Mouse (Mus musculus): ENCODE data around the gene Gm13271.
"Not testable (repeated sequence)": the region's sequence is repeated elsewhere in the genome, so short reads cannot be mapped to it uniquely, and the experiment has no call there.

Gene Gm13271

DNA sequence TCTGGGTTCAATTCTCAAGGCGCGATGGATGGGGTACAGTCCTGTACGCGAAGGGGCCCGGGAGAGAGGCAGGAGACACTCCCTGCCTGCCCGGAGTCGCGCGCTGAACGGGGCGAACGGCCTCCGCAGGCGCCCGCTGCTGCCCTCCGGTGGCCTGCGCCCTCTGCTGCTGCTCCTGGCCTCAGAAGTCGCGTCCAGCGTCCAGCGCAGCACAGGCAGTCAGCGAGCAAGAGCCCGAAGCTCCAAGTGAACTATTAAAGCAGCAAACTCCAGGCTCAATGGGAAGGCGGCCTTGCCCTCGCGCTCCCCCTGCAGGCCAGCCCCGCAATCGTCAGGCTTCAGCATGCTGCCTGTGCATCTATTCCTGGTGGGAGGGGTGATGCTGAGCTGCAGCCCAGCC lies 5.8 kb downstream of the Gm13271 start:
- DNase-seq (ENCODE audit: low read depth, low spot score), result peak; percentile 37

DNA sequence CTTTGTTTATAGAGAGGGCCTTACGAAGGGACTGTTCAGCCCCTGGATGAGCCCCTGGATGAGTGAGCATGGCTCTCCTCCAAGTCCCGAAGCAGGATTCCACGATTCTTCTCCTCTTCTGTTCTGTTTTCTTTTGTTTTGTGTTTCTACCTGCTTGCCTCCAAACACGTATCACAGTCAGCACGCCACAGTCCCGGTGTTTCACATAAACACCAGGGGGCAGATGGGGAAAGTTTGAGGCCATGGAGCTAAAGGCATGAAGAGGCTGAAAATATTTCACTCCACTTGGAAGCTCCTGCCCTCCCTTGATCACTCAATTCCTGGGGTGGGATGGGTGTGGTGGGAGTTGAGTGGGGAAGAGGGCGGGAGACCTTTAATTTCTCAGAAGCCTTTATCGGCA lies 7.1 kb downstream of the Gm13271 start:
- DNase-seq (ENCODE audit: low read depth, low spot score), result not testable (repeated sequence)

DNA sequence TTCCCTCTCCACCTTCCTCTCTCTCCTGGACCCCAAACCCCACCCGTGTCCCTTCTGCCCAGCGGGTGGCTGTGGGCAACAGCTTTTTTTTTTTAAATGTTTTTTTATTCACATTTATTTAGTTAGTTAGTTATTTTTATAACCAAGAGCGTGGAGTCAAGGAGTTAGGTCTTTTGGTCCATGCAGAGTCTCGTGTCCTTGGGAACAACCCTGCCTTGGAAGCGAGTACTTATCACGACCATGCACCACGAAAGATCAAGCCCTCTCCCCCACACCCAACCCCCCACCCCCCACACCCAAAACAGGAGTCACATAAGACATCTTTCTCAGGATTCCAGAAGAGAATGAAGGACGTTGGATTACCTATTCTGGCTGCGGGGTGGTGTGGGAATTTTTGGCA lies 7.7 kb downstream of the Gm13271 start:
- not testable (repeated sequence) for DNase-seq (ENCODE audit: low read depth, low spot score)

DNA sequence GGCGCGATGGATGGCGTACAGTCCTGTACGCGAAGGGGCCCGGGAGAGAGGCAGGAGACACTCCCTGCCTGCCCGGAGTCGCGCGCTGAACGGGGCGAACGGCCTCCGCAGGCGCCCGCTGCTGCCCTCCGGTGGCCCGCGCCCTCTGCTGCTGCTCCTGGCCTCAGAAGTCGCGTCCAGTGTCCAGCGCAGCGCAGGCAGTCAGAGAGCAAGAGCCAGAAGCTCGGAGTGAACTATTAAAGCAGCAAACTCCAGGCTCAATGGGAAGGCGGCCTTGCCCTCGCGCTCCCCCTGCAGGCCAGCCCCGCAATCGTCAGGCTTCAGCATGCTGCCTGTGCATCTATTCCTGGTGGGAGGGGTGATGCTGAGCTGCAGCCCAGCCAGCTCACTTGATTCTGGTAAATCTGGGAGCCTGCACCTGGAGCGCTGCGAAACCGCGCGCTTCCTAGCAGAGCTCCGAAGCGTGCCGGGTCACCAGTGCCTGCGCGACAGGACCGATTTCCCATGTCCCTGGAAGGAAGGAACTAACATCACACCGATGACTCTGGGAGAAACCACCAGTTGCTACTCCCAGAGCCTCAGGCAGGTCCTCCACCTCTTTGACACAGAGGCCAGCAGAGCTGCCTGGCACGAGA lies 8.8 kb downstream of the Gm13271 start:
- not testable (repeated sequence) for DNase-seq (ENCODE audit: low read depth, low spot score)

DNA sequence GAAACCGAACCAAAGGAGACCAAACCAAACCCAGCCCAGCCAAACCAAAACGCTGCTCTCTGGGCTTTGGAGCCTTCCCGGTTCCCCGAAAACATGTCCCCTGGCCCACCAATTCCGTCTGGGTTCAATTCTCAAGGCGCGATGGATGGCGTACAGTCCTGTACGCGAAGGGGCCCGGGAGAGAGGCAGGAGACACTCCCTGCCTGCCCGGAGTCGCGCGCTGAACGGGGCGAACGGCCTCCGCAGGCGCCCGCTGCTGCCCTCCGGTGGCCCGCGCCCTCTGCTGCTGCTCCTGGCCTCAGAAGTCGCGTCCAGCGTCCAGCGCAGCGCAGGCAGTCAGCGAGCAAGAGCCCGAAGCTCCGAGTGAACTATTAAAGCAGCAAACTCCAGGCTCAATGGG lies 18.9 kb downstream of the Gm13271 start, which contains the start of gene Gm13290:
Gene Gm13290 (plus strand): TSS at position 301 of the 400 bp plus-strand sequence.
- DNase-seq (ENCODE audit: low read depth, low spot score), result not testable (repeated sequence)

DNA sequence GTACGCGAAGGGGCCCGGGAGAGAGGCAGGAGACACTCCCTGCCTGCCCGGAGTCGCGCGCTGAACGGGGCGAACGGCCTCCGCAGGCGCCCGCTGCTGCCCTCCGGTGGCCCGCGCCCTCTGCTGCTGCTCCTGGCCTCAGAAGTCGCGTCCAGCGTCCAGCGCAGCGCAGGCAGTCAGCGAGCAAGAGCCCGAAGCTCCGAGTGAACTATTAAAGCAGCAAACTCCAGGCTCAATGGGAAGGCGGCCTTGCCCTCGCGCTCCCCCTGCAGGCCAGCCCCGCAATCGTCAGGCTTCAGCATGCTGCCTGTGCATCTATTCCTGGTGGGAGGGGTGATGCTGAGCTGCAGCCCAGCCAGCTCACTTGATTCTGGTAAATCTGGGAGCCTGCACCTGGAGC lies 22.0 kb downstream of the Gm13271 start, which contains the start of gene Gm13289:
Gene Gm13289 (plus strand): TSS at position 301 of the 400 bp plus-strand sequence.
- not testable (repeated sequence) for DNase-seq (ENCODE audit: low read depth, low spot score)

DNA sequence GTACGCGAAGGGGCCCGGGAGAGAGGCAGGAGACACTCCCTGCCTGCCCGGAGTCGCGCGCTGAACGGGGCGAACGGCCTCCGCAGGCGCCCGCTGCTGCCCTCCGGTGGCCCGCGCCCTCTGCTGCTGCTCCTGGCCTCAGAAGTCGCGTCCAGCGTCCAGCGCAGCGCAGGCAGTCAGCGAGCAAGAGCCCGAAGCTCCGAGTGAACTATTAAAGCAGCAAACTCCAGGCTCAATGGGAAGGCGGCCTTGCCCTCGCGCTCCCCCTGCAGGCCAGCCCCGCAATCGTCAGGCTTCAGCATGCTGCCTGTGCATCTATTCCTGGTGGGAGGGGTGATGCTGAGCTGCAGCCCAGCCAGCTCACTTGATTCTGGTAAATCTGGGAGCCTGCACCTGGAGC lies 24.9 kb downstream of the Gm13271 start, which contains the start of gene Gm13272:
Gene Gm13272 (plus strand): TSS at position 301 of the 400 bp plus-strand sequence.
- DNase-seq (ENCODE audit: low read depth, low spot score), result not testable (repeated sequence)

DNA sequence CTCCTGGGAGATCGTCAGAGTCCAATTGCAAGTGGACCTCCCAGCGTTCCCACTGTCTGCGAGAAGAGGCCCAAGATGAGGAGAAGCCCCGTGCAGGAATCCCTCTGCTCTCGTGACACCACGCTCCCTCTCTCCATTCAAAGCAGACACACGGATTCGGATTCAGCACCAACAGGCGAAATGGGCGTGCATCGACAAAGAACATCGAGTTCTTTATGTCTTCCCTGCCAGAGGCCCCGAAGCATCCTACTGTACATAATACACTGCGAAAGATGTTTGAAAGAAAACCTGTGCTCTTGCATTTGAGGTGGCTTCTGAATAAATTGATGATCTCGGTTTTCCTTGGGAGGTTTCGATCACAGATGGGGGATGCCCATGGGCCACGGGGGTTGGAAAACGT lies 25.7 kb downstream of the Gm13271 start:
- DNase-seq (ENCODE audit: low read depth, low spot score), result not testable (repeated sequence)

DNA sequence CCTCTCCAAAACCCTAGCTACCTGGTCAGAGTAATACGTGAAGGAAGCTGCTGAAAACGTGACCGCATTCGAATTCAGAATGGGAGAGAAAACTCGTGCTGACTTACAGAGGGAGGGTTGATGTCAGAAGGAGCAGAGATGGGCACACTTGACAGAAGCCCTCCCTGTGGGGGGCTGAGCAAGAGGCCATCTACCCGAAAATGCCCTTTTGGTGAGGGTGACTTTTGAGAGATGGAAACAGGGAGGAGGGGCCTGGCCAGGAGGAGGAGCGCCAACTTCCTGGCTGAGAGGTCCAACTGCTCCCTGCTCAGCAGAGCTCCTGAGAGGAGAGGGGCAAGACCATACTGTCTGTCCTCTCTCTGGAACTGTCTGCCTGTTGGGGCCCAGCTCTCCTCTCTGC lies 27.2 kb downstream of the Gm13271 start, which contains the start of gene Ifnz:
Gene Ifnz (plus strand): TSS at position 301 of the 400 bp plus-strand sequence.
- not testable (repeated sequence) for DNase-seq (ENCODE audit: low read depth, low spot score)

DNA sequence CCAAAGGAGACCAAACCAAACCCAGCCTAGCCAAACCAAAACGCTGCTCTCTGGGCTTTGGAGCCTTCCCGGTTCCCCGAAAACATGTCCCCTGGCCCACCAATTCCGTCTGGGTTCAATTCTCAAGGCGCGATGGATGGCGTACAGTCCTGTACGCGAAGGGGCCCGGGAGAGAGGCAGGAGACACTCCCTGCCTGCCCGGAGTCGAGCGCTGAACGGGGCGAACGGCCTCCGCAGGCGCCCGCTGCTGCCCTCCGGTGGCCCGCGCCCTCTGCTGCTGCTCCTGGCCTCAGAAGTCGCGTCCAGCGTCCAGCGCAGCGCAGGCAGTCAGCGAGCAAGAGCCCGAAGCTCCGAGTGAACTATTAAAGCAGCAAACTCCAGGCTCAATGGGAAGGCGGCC lies 27.7 kb downstream of the Gm13271 start:
- DNase-seq (ENCODE audit: low read depth, low spot score), result not testable (repeated sequence)

DNA sequence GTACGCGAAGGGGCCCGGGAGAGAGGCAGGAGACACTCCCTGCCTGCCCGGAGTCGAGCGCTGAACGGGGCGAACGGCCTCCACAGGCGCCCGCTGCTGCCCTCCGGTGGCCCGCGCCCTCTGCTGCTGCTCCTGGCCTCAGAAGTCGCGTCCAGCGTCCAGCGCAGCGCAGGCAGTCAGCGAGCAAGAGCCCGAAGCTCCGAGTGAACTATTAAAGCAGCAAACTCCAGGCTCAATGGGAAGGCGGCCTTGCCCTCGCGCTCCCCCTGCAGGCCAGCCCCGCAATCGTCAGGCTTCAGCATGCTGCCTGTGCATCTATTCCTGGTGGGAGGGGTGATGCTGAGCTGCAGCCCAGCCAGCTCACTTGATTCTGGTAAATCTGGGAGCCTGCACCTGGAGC lies 30.7 kb downstream of the Gm13271 start, which contains the start of gene Gm13276:
Gene Gm13276 (plus strand): TSS at position 301 of the 400 bp plus-strand sequence.
- not testable (repeated sequence) for DNase-seq (ENCODE audit: low read depth, low spot score)

DNA sequence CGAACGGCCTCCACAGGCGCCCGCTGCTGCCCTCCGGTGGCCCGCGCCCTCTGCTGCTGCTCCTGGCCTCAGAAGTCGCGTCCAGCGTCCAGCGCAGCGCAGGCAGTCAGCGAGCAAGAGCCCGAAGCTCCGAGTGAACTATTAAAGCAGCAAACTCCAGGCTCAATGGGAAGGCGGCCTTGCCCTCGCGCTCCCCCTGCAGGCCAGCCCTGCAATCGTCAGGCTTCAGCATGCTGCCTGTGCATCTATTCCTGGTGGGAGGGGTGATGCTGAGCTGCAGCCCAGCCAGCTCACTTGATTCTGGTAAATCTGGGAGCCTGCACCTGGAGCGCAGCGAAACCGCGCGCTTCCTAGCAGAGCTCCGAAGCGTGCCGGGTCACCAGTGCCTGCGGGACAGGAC lies 33.7 kb downstream of the Gm13271 start, which contains the start of gene Gm13277:
Gene Gm13277 (plus strand): TSS at position 231 of the 400 bp plus-strand sequence.
- DNase-seq (ENCODE audit: low read depth, low spot score), result not testable (repeated sequence)

DNA sequence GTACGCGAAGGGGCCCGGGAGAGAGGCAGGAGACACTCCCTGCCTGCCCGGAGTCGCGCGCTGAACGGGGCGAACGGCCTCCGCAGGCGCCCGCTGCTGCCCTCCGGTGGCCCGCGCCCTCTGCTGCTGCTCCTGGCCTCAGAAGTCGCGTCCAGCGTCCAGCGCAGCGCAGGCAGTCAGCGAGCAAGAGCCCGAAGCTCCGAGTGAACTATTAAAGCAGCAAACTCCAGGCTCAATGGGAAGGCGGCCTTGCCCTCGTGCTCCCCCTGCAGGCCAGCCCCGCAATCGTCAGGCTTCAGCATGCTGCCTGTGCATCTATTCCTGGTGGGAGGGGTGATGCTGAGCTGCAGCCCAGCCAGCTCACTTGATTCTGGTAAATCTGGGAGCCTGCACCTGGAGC lies 36.6 kb downstream of the Gm13271 start, which contains the start of gene Gm13278:
Gene Gm13278 (plus strand): TSS at position 301 of the 400 bp plus-strand sequence.
- not testable (repeated sequence) for DNase-seq (ENCODE audit: low read depth, low spot score)

DNA sequence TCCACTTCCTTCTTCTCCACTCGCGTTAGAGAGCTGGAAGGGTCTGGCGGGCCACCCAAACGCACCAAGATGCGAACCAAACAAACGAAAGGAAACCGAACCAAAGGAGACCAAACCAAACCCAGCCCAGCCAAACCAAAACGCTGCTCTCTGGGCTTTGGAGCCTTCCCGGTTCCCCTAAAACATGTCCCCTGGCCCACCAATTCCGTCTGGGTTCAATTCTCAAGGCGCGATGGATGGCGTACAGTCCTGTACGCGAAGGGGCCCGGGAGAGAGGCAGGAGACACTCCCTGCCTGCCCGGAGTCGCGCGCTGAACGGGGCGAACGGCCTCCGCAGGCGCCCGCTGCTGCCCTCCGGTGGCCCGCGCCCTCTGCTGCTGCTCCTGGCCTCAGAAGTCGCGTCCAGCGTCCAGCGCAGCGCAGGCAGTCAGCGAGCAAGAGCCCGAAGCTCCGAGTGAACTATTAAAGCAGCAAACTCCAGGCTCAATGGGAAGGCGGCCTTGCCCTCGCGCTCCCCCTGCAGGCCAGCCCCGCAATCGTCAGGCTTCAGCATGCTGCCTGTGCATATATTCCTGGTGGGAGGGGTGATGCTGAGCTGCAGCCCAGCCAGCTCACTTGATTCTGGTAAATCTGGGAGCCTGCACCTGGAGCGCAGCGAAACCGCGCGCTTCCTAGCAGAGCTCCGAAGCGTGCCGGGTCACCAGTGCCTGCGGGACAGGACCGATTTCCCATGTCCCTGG lies 39.4 kb downstream of the Gm13271 start, which contains the start of gene Gm13275:
Gene Gm13275 (plus strand): TSS at position 552 of the 740 bp plus-strand sequence.
- DNase-seq (ENCODE audit: low read depth, low spot score), result not testable (repeated sequence)

DNA sequence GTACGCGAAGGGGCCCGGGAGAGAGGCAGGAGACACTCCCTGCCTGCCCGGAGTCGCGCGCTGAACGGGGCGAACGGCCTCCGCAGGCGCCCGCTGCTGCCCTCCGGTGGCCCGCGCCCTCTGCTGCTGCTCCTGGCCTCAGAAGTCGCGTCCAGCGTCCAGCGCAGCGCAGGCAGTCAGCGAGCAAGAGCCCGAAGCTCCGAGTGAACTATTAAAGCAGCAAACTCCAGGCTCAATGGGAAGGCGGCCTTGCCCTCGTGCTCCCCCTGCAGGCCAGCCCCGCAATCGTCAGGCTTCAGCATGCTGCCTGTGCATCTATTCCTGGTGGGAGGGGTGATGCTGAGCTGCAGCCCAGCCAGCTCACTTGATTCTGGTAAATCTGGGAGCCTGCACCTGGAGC lies 42.4 kb downstream of the Gm13271 start, which contains the start of gene Gm13279:
Gene Gm13279 (plus strand): TSS at position 301 of the 400 bp plus-strand sequence.
- DNase-seq (ENCODE audit: low read depth, low spot score), result not testable (repeated sequence)

DNA sequence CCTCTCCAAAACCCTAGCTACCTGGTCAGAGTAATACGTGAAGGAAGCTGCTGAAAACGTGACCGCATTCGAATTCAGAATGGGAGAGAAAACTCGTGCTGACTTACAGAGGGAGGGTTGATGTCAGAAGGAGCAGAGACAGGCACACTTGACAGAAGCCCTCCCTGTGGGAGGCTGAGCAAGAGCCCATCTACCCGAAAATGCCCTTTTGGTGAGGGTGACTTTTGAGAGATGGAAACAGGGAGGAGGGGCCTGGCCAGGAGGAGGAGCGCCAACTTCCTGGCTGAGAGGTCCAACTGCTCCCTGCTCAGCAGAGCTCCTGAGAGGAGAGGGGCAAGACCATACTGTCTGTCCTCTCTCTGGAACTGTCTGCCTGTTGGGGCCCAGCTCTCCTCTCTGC lies 44.7 kb downstream of the Gm13271 start, which contains the start of gene Gm13285:
Gene Gm13285 (plus strand): TSS at position 301 of the 400 bp plus-strand sequence.
- not testable (repeated sequence) for DNase-seq (ENCODE audit: low read depth, low spot score)

DNA sequence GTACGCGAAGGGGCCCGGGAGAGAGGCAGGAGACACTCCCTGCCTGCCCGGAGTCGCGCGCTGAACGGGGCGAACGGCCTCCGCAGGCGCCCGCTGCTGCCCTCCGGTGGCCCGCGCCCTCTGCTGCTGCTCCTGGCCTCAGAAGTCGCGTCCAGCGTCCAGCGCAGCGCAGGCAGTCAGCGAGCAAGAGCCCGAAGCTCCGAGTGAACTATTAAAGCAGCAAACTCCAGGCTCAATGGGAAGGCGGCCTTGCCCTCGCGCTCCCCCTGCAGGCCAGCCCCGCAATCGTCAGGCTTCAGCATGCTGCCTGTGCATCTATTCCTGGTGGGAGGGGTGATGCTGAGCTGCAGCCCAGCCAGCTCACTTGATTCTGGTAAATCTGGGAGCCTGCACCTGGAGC lies 48.3 kb downstream of the Gm13271 start, which contains the start of gene Gm13287:
Gene Gm13287 (plus strand): TSS at position 301 of the 400 bp plus-strand sequence.
- DNase-seq (ENCODE audit: low read depth, low spot score), result not testable (repeated sequence)

All from brain, embryonic 18.5 days (tissue).